Mouse (Mus musculus) embryonic facial prominence, embryonic 15.5 days (tissue): Measurements from ENCODE around the gene Lrrc74b. TPM values are rescaled to one million over a fixed set of nuclear protein-coding genes. Genes with fewer than 3 reads are reported as not detected.
"Not testable (repeated sequence)": the region's sequence is repeated elsewhere in the genome, so short reads cannot be mapped to it uniquely, and the experiment has no call there.

Source experiments
- ATAC-seq: fragments of 200-750 bp; cut with Nextera tagmentation; 2 replicates; pipeline ENCODE4 v1.8.0; 2017; ENCODE audit warnings: low read depth, moderate TSS enrichment; ENCODE audit not compliant: insufficient number of reproducible peaks, low FRiP score, low TSS enrichment
- H3K27ac ChIP-seq: fragments of 300-500 bp; sonication (generic); replicated peaks from 2 replicates; pipeline ENCODE4 v1.5.1; 2015; ENCODE audit warnings: mild to moderate bottlenecking, inconsistent platforms
- H3K27me3 ChIP-seq: fragments of 300-500 bp; sonication (generic); 2 replicates; pipeline ENCODE4 v1.6.1; 2015; ENCODE audit warnings: inconsistent platforms
- H3K36me3 ChIP-seq: fragments of 300-500 bp; sonication (generic); 2 replicates; pipeline ENCODE4 v1.6.1; 2015; ENCODE audit warnings: mild to moderate bottlenecking, inconsistent platforms
- H3K4me1 ChIP-seq: fragments of 300-500 bp; sonication (generic); 2 replicates; pipeline ENCODE4 v1.6.1; 2015; ENCODE audit warnings: inconsistent platforms
- H3K4me2 ChIP-seq: fragments of 300-500 bp; sonication (generic); replicated peaks from 2 replicates; pipeline ENCODE4 v1.6.1; 2015; ENCODE audit warnings: mild to moderate bottlenecking, inconsistent platforms
- H3K4me3 ChIP-seq: fragments of 300-500 bp; sonication (generic); replicated peaks from 2 replicates; pipeline ENCODE4 v1.5.1; 2015; ENCODE audit warnings: mild to moderate bottlenecking, inconsistent platforms
- H3K9ac ChIP-seq: fragments of 300-500 bp; sonication (generic); 2 replicates; pipeline ENCODE4 v1.6.1; 2015; ENCODE audit warnings: inconsistent platforms
- H3K9me3 ChIP-seq: fragments of 300-500 bp; sonication (generic); replicated peaks from 2 replicates; pipeline ENCODE4 v1.6.1; 2016; ENCODE audit warnings: inconsistent platforms
- WGBS: fragments of 180-500 bp; shearing (Covaris S2); methylation state at CpG from one replicate; pipeline ENCODE4 v1.1.7; 2015; 5-methylcytosine and 5-hydroxymethylcytosine counted together
- polyA plus RNA-seq: library from polyadenylated mRNA; unstranded; fragments of >200 nt; fragmentation: Nextera tagmentation; extraction: Ambion mirVana; gene quantifications from 2 replicates; pipeline ENCODE4 v1.2.1, GENCODE M21; 2015

The Lrrc74b gene
- polyA plus RNA-seq, 1 experiment from 2014 or later = 7.8 TPM

- WGBS = 94% methylated on average over 2 of the region's 2 CpGs
- Histone ChIP-seq H3K27me3 (no peaks in the 10 kb centered on the region), H3K36me3 (peaks cover 88% of the 10 kb centered on the region), H3K27ac (no peak overlapping the region), H3K4me3 (no peak overlapping the region), H3K4me2 (no peak overlapping the region), H3K9me3 (no peaks in the 10 kb centered on the region), H3K4me1 (no peaks in the 10 kb centered on the region), H3K9ac (no peak overlapping the region)
- no peak for ATAC-seq
These were observed 42.1 kb downstream of the Lrrc74b start for GRCm38 (mm10) chr16:17518910-17519309.

GRCm38 (mm10) chr16:17511431-17511830 lies 49.6 kb downstream of the Lrrc74b start:
- H3K36me3 ChIP-seq = peaks cover 48% of the 10 kb centered on the region
- no peak overlapping the region for H3K4me3 ChIP-seq
- no peaks in the 10 kb centered on the region for H3K9me3 ChIP-seq
- peaks cover 14% of the 10 kb centered on the region for H3K4me1 ChIP-seq
- H3K27me3 ChIP-seq = no peaks in the 10 kb centered on the region
- H3K9ac ChIP-seq = no peak overlapping the region
- H3K4me2 ChIP-seq = no peak overlapping the region
- H3K27ac ChIP-seq = no peak overlapping the region
- ATAC-seq = no peak
- 91% methylated on average over 4 of the region's 4 CpGs for WGBS

- H3K4me2 ChIP-seq = no peak overlapping the region
- no peaks in the 10 kb centered on the region for H3K27me3 ChIP-seq
- WGBS = 75% methylated on average over 2 of the region's 2 CpGs
- no peak overlapping the region for H3K9ac ChIP-seq
- H3K36me3 ChIP-seq = peaks cover 42% of the 10 kb centered on the region
- no peaks in the 10 kb centered on the region for H3K9me3 ChIP-seq
- H3K4me1 ChIP-seq = peaks cover 14% of the 10 kb centered on the region
- no peak overlapping the region for H3K4me3 ChIP-seq
- no peak overlapping the region for H3K27ac ChIP-seq
- no peak for ATAC-seq
These were observed 50.4 kb downstream of the Lrrc74b start for GRCm38 (mm10) chr16:17510686-17511085.

GRCm38 (mm10) chr16:17510143-17510542 lies 50.9 kb downstream of the Lrrc74b start:
- Histone ChIP-seq H3K4me2 (peak overlapping the region; percentile 78), H3K36me3 (peaks cover 36% of the 10 kb centered on the region), H3K27me3 (no peaks in the 10 kb centered on the region), H3K4me1 (peaks cover 14% of the 10 kb centered on the region), H3K4me3 (peak overlapping the region; percentile 83; the same call in 1 of the 2 replicates), H3K9ac (no peak overlapping the region), H3K27ac (no peak overlapping the region), H3K9me3 (no peaks in the 10 kb centered on the region)
- WGBS = 98% methylated on average over 2 of the region's 2 CpGs
- no peak for ATAC-seq

GRCm38 (mm10) chr16:17509240-17509597 lies 51.8 kb downstream of the Lrrc74b start:
- Histone ChIP-seq H3K4me2 (peak overlapping the region; percentile 78), H3K36me3 (peaks cover 31% of the 10 kb centered on the region), H3K9me3 (no peaks in the 10 kb centered on the region), H3K4me3 (peak overlapping the region; percentile 83), H3K9ac (peak overlapping the region; percentile 82), H3K27me3 (no peaks in the 10 kb centered on the region), H3K27ac (peak overlapping the region; percentile 96), H3K4me1 (peaks cover 14% of the 10 kb centered on the region)
- 7% methylated on average over 9 of the region's 9 CpGs for WGBS
- ATAC-seq = no peak

GRCm38 (mm10) chr16:17508546-17509239 lies 52.4 kb downstream of the Lrrc74b start, which contains the start of gene Lztr1:
Gene Lztr1 (plus strand): TSS chr16:17508688.
- Histone ChIP-seq H3K4me2 (peak within 1 kb of the TSS; percentile 78), H3K36me3 (peaks cover 27% of the 10 kb centered on the region), H3K27ac (peak within 1 kb of the TSS; percentile 96), H3K27me3 (no peaks in the 10 kb centered on the region), H3K9ac (peak within 1 kb of the TSS; percentile 82), H3K4me1 (peaks cover 14% of the 10 kb centered on the region), H3K4me3 (peak within 1 kb of the TSS; percentile 83), H3K9me3 (no peaks in the 10 kb centered on the region)
- peak; percentile 95 for ATAC-seq
- under 1% methylated on average over 50 of the region's 50 CpGs for WGBS

- WGBS = 24% methylated on average over 3 of the region's 3 CpGs
- not testable (repeated sequence) for ATAC-seq, H3K27me3 ChIP-seq, H3K9me3 ChIP-seq
- H3K4me3 ChIP-seq = peak overlapping the region; percentile 83
- peaks cover 14% of the 10 kb centered on the region for H3K4me1 ChIP-seq
- peaks cover 20% of the 10 kb centered on the region for H3K36me3 ChIP-seq
- peak overlapping the region; percentile 82; the same call in 1 of the 2 replicates for H3K9ac ChIP-seq
- H3K4me2 ChIP-seq = peak overlapping the region; percentile 78
- peak overlapping the region; percentile 96 for H3K27ac ChIP-seq
These were observed 53.0 kb downstream of the Lrrc74b start for GRCm38 (mm10) chr16:17508031-17508430.

GRCm38 (mm10) chr16:17507018-17507552 lies 54.0 kb downstream of the Lrrc74b start:
- Histone ChIP-seq H3K27ac (no peak overlapping the region), H3K36me3 (peaks cover 11% of the 10 kb centered on the region; the same call in 1 of the 2 replicates), H3K4me1 (peaks cover 14% of the 10 kb centered on the region), H3K9ac (no peak overlapping the region), H3K9me3 (no peaks in the 10 kb centered on the region), H3K4me2 (no peak overlapping the region), H3K27me3 (no peaks in the 10 kb centered on the region), H3K4me3 (no peak overlapping the region)
- ATAC-seq = no peak
- 68% methylated on average over 5 of the region's 5 CpGs for WGBS

- no peak overlapping the region for H3K9ac ChIP-seq
- no peaks in the 10 kb centered on the region for H3K27me3 ChIP-seq
- 77% methylated on average over 4 of the region's 4 CpGs for WGBS
- no peak for ATAC-seq
- H3K4me1 ChIP-seq = no peaks in the 10 kb centered on the region
- no peaks in the 10 kb centered on the region for H3K36me3 ChIP-seq
- H3K4me3 ChIP-seq = no peak overlapping the region
- no peaks in the 10 kb centered on the region for H3K9me3 ChIP-seq
- H3K4me2 ChIP-seq = no peak overlapping the region
- no peak overlapping the region for H3K27ac ChIP-seq
These were observed 58.4 kb downstream of the Lrrc74b start for GRCm38 (mm10) chr16:17502681-17503080.

- WGBS = 41% methylated on average over 10 of the region's 10 CpGs
- ATAC-seq = no peak
These were observed 61.7 kb downstream of the Lrrc74b start for GRCm38 (mm10) chr16:17499249-17499883.

GRCm38 (mm10) chr16:17496499-17497305 lies 64.3 kb downstream of the Lrrc74b start:
- 0 out of 2 replicates have a peak overlapping the region, but pooled peaks have one; percentile 14 for H3K27ac ChIP-seq
- ATAC-seq = no peak
- no peak overlapping the region for H3K4me2 ChIP-seq
- H3K9me3 ChIP-seq = no peaks in the 10 kb centered on the region
- no peak overlapping the region for H3K9ac ChIP-seq
- no peak overlapping the region for H3K4me3 ChIP-seq
- peaks cover 9% of the 10 kb centered on the region for H3K4me1 ChIP-seq
- WGBS = 28% methylated on average over 2 of the region's 2 CpGs
- no peaks in the 10 kb centered on the region for H3K27me3 ChIP-seq
- no peaks in the 10 kb centered on the region for H3K36me3 ChIP-seq

More at GRCm38 (mm10) chr16:17499249-17499883, 61.7 kb downstream of the Lrrc74b start:
- no peaks in the 10 kb centered on the region for H3K36me3 ChIP-seq
- H3K4me2 ChIP-seq = no peak overlapping the region
- H3K9ac ChIP-seq = no peak overlapping the region
- no peaks in the 10 kb centered on the region for H3K27me3 ChIP-seq
- H3K4me3 ChIP-seq = no peak overlapping the region
- H3K9me3 ChIP-seq = no peaks in the 10 kb centered on the region
- no peak overlapping the region for H3K27ac ChIP-seq
- H3K4me1 ChIP-seq = peaks cover 9% of the 10 kb centered on the region
